Mouse (Mus musculus): ENCODE results near the gene Pfkfb4.

GRCm38 (mm10) chr9:108987704-108988350, 3.8 kb upstream of the Pfkfb4 start:
- TF ChIP-seq CHD2 (IDR thresholded peaks at IDR 0.05; ENCODE audit: low read depth, low read length) (no peak), ZC3H11A (IDR thresholded peaks at IDR 0.05; ENCODE audit: borderline replicate concordance, low read depth, low read length) (no peak)
